Mouse (Mus musculus) kidney, adult 10 weeks (tissue): ENCODE data around the gene Tcea2. TPM values are rescaled to one million over a fixed set of nuclear protein-coding genes. Genes with fewer than 3 reads are reported as not detected.

Experiments
- polyA plus RNA-seq: library from polyadenylated mRNA; stranded (reverse); fragments of 350-450 nt; fragmentation: Illumina TruSeq; extraction: RNeasy Lipid Tissue Mini Kit (QIAGEN cat#74804); gene quantifications from one replicate; pipeline ENCODE4 v1.2.3, GENCODE M21; 2014; ENCODE audit warnings: low read depth, low replicate concordance

Tcea2 gene
- 0.49 TPM for polyA plus RNA-seq

DNA sequence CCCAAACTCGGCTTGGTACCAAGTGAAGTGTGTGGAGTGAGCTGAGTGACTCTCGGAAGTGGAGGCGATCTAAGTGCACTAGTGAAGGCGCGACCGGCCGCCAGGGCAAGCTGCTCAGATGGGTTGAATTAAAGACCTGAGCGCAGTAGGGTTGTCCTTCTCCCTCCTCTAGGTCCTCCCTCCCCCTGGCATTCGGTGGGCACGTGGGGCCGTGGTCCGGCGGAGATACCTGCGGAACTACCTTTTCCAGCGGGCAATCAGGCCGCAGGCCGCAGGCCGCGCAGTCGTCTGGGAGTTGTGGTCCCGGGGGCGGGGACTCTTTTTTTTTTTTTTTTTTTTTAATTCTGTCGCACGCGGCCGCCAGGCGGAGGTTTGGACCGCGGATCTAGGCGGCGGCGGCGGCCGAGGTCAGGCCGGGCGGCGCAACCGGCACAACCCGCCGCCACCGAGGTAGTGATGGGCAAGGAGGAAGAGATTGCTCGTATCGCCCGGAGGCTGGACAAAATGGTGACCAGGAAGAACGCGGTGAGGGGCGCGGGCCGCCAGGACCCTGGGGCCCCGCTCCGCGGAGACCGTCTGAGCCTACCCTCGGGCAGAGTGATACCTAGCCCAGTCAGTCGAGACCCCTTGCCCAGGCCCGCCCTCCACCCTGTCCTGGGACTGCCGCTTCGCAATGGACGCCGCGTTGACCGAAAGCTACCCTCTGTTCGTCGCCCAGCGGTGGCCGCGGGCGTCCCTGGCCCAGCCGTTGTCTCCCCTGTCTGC is at the start of gene Tcea2:
TSS of gene Tcea2 (plus strand) at position 360 of the 765 bp plus-strand sequence.

DNA sequence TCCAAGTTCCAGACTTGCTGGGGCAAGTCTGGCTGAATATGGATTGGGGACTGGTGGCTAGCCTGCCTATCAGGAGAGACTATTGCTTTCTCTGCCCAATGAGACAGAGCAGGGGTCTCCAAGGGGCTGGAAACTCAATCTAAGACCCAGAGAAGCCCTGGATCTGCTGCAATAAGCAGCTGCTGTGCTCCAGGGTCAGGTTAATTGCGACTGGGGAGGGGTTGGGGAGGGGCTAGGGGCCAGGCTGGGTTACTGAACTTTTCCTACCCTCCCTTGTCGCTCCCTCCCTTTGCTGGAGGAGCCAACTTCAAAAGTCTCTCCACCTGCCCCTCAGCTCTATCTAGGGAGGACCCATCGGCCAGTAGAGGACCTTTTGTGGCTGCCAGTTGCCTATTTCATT is 23.4 kb upstream of the Tcea2 start, which contains the start of gene Gm29797:
TSS of gene Gm29797 (plus strand) at position 301 of the 400 bp plus-strand sequence.

DNA sequence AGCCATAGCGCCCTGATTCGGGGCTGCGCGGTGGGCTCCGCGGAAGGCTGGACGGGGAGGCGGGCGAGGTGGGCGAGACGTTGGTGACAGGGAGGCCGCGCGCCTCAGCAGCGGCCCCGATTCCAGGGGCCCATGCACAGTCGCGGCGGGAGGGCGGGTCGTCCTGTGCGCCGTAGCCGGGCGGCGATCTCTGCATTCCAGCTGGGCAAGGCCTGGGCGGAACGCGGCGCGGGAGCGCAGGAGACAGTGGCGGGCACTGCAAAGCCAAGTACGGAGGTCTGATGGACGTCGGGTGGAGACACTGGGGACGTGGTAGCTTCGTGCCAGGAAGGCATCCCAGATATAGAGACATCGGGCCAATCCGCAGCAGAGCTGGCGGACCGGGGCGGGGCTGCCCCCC is 8.8 kb upstream of the Tcea2 start, which contains the start of gene Sox18:
TSS of gene Sox18 (minus strand) at position 315 of the 400 bp plus-strand sequence.

DNA sequence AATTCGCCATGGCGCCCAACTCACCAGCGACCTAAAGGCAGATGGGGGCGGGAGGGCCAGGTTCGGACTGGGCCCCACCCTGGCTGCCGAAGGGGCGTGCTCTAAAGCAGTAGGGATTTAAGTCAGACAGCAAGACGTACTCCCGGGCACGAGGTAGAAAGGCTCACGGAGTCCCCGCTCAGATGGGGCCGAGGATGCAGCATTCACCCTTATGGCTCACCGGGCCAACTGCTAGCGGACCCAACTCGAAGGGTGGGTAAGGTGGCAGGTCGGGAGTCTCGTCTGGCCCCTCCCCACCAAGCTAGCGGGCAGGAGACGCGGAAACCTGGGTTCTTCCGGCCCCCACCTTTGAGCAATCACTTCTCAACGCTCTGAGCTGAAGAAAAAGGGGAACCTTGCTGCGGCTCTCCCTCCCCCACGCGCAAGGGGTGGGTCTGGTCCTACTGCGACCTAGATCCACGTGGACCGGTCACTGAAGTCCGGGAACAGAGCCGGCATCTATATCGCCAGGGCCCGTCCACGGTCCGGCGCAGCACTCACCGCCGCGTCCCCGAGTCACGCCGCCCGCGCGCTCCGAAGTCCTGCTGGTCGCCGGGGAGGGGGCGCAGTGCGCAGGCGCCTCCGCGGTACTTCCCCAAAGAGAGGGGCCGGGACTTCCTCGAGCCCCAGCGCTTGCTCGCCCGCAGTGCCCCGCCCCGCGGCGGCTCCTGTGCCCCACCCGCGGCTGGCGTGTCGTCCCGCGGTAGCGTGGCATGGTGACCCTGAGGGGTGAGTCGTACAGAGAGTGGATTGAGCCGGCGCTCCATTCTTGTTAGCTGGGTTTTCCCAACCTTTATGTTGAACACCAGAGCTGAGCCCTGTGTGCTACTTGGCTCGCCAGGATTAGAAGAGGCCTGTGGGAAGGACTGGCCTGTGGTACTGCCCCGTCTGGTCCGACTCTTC is 13.5 kb downstream of the Tcea2 start, which contains the start of gene Rgs19:
TSS of gene Rgs19 (minus strand) at position 639 of the 942 bp plus-strand sequence.

DNA sequence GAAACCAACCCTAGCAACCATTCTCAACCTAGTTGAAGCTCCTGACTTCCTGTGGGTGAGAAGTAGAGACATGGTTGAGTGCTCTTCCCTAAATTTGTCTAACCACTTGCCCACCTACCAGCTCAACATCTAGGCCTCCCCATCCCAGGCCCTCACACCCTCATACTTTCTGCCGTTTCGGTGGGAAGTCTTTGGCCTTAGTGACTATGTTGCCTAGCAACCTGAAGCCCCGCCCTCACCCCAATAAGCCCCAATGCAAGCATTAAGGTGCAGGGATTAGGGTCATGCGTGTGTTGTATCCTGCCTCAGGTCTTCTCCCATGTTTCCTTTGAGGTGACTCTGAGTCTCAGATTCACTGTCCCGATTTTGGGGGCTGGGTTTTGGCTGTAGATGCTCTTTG is 18.1 kb downstream of the Tcea2 start, which contains the start of gene Lkaaear1:
TSS of gene Lkaaear1 (minus strand) at position 202 of the 400 bp plus-strand sequence.

GRCm38 (mm10) chr2:181714903-181715326 is 34.8 kb downstream of the Tcea2 start, which contains the start of gene Oprl1:
Gene Oprl1 (plus strand): TSS chr2:181715016.

Other genes starting within 250 kb of the Tcea2 start
- 4.2 TPM for gene Zbtb46, start 220.9 kb upstream of the Tcea2 start, polyA plus RNA-seq
- not detected for gene Abhd16b, start 187.1 kb upstream of the Tcea2 start, polyA plus RNA-seq
- 35.5 TPM for gene Tpd52l2, start 183.2 kb upstream of the Tcea2 start, polyA plus RNA-seq
- gene Dnajc5, start 159.8 kb upstream of the Tcea2 start, polyA plus RNA-seq: 32.7 TPM
- 12.0 TPM for gene Uckl1, start 95.4 kb upstream of the Tcea2 start, polyA plus RNA-seq
- gene Prpf6, start 88.4 kb upstream of the Tcea2 start, polyA plus RNA-seq: 25.0 TPM
- 1.3 TPM for gene Zfp512b, start 87.5 kb upstream of the Tcea2 start, polyA plus RNA-seq
- gene Samd10, start 81.1 kb upstream of the Tcea2 start, polyA plus RNA-seq: 6.5 TPM
- not detected for gene Gm29797, start 23.3 kb upstream of the Tcea2 start, polyA plus RNA-seq
- not detected for gene Sox18, start 8.7 kb upstream of the Tcea2 start, polyA plus RNA-seq
- gene Rgs19, start 13.7 kb downstream of the Tcea2 start, polyA plus RNA-seq: 3.9 TPM
- not detected for gene Lkaaear1, start 18.1 kb downstream of the Tcea2 start, polyA plus RNA-seq
- not detected for gene Oprl1, start 34.7 kb downstream of the Tcea2 start, polyA plus RNA-seq
- gene Myt1, start 83.0 kb downstream of the Tcea2 start, polyA plus RNA-seq: not detected
- gene Pcmtd2, start 157.5 kb downstream of the Tcea2 start, polyA plus RNA-seq: 137 TPM
- gene Polr3k, start 184.0 kb downstream of the Tcea2 start, polyA plus RNA-seq: 37.2 TPM